ENCODE assay signal across 9 mouse cellular contexts in genomic region chr15:79825146-79825825, GRCm38 (mm10). TPM values are rescaled to one million over a fixed set of nuclear protein-coding genes. Genes with fewer than 3 reads are reported as not detected.
DNase-seq lines count a peak whose midpoint lies in the region; ATAC-seq lines count a peak whose summit lies in the region.
"Had no signal": no experiment of that assay in that cellular context is flagged by ENCODE, and none has a peak within 500 bp of the region (broad histone marks: within the 10 kb centered on the region; RNA-seq: fewer than 3 reads in every experiment).

No protein-coding gene starts in this region.

- H3K9me3 ChIP-seq in midbrain, embryonic 10.5 days (replicated peaks) = no peaks in the 10 kb centered on the region
- H3K9me3 ChIP-seq in midbrain, embryonic 16.5 days (replicated peaks; ENCODE audit: control insufficient read depth, low read length, poor library complexity, severe bottlenecking) = no peaks in the 10 kb centered on the region
- H3K9me3 ChIP-seq in forebrain, embryonic 10.5 days = no peaks in the 10 kb centered on the region
- no peaks in the 10 kb centered on the region for H3K9me3 ChIP-seq in neural tube, embryonic 15.5 days (replicated peaks)

- H3K27ac ChIP-seq in midbrain, embryonic 10.5 days (replicated peaks) = no peak overlapping the region
- no peak overlapping the region for H3K27ac ChIP-seq in midbrain, embryonic 16.5 days (ENCODE audit: low read length)
- H3K27ac ChIP-seq in forebrain, embryonic 10.5 days = no peak overlapping the region
- H3K27ac ChIP-seq in neural tube, embryonic 15.5 days (replicated peaks) = peak overlapping the region; percentile 45; the same call in 1 of the 2 replicates
- H3K27ac ChIP-seq: macrophage had no signal

- no peak overlapping the region for H3K4me2 ChIP-seq in midbrain, embryonic 16.5 days (ENCODE audit: low read length)
- no peak overlapping the region for H3K4me2 ChIP-seq in neural tube, embryonic 15.5 days

- peak; percentile 61 for DNase-seq in cerebellum, adult 11-12 months
- no peak for DNase-seq in cerebellum, postnatal 4 days (ENCODE audit: low spot score in 2 of 2)
- DNase-seq in midbrain, embryonic 10.5 days (ENCODE audit: low spot score) = peak; percentile 44
- DNase-seq in forebrain, embryonic 10.5 days (ENCODE audit: extremely low spot score, low spot score) = peak; percentile 47
- DNase-seq in urinary bladder, postnatal 10 days (ENCODE audit: low spot score) = no peak
- DNase-seq in kidney, adult 9 months = no peak

- no peak overlapping the region for H3K4me3 ChIP-seq in midbrain, embryonic 10.5 days
- H3K4me3 ChIP-seq in midbrain, embryonic 16.5 days (ENCODE audit: low read depth, low read length) = no peak overlapping the region
- no peak overlapping the region for H3K4me3 ChIP-seq in forebrain, embryonic 10.5 days
- H3K4me3 ChIP-seq in neural tube, embryonic 15.5 days (replicated peaks) = no peak overlapping the region

- no peak for ATAC-seq in midbrain, embryonic 16.5 days
- no peak for ATAC-seq in neural tube, embryonic 15.5 days (ENCODE audit: low FRiP score)

- no peaks in the 10 kb centered on the region for H3K27me3 ChIP-seq in midbrain, embryonic 10.5 days (ENCODE audit: low read depth, poor library complexity, severe bottlenecking)
- H3K27me3 ChIP-seq in midbrain, embryonic 16.5 days (ENCODE audit: control insufficient read depth, insufficient read depth, low read depth, low read length) = no peaks in the 10 kb centered on the region
- H3K27me3 ChIP-seq in forebrain, embryonic 10.5 days (ENCODE audit: poor library complexity, severe bottlenecking) = no peaks in the 10 kb centered on the region
- H3K27me3 ChIP-seq in neural tube, embryonic 15.5 days (replicated peaks) = no peaks in the 10 kb centered on the region

- WGBS in midbrain, embryonic 10.5 days = 61% methylated on average over 14 of the region's 14 CpGs
- 48% methylated on average over 14 of the region's 14 CpGs for WGBS in midbrain, embryonic 16.5 days
- 48% methylated on average over 14 of the region's 14 CpGs for whole genome bisulfite sequencing in forebrain, embryonic 10.5 days
- 55% methylated on average over 14 of the region's 14 CpGs for WGBS in neural tube, embryonic 15.5 days

- H3K36me3 ChIP-seq in midbrain, embryonic 10.5 days = peaks cover 73% of the 10 kb centered on the region
- peaks cover 10% of the 10 kb centered on the region for H3K36me3 ChIP-seq in midbrain, embryonic 16.5 days (ENCODE audit: control insufficient read depth, insufficient read depth, low read length)
- H3K36me3 ChIP-seq in forebrain, embryonic 10.5 days (replicated peaks) = peaks cover 75% of the 10 kb centered on the region
- peaks cover 26% of the 10 kb centered on the region for H3K36me3 ChIP-seq in neural tube, embryonic 15.5 days

- H3K9ac ChIP-seq in midbrain, embryonic 16.5 days (ENCODE audit: low read depth, low read length) = no peak overlapping the region
- H3K9ac ChIP-seq in neural tube, embryonic 15.5 days (replicated peaks) = no peak overlapping the region

- H3K4me1 ChIP-seq in midbrain, embryonic 10.5 days = peaks cover 66% of the 10 kb centered on the region
- H3K4me1 ChIP-seq in midbrain, embryonic 16.5 days (ENCODE audit: control insufficient read depth, insufficient read depth, low read length) = peaks cover 41% of the 10 kb centered on the region
- H3K4me1 ChIP-seq in forebrain, embryonic 10.5 days = peaks cover 54% of the 10 kb centered on the region
- H3K4me1 ChIP-seq in neural tube, embryonic 15.5 days = peaks cover 71% of the 10 kb centered on the region

RNA-seq across cellular contexts. Expression of gene Npcd, which starts 8.8 kb away (rescaled TPM):
- polyA plus RNA-seq in midbrain, embryonic 10.5 days (2016; fragmentation: Nextera tagmentation; extraction: Ambion mirVana) = 0.16 TPM in 1 of 2 replicates, not detected in the other
- polyA plus RNA-seq in midbrain, embryonic 16.5 days (2015; fragmentation: Nextera tagmentation; extraction: Ambion mirVana) = 0.74 and 1.3 TPM in 2 replicates
- not detected in 2 replicates for polyA plus RNA-seq in forebrain, embryonic 10.5 days (2016; fragmentation: Nextera tagmentation; extraction: Ambion mirVana)
- polyA plus RNA-seq in neural tube, embryonic 15.5 days (2015; fragmentation: Nextera tagmentation; extraction: Ambion mirVana) = 0.42 and 0.72 TPM in 2 replicates
- polyA plus RNA-seq: macrophage had no signal

RNA-seq across cellular contexts. Expression of gene Cbx6, which starts 9.2 kb away (rescaled TPM):
- polyA plus RNA-seq in midbrain, embryonic 10.5 days (2016; fragmentation: Nextera tagmentation; extraction: Ambion mirVana) = 24.0 and 30.4 TPM in 2 replicates
- polyA plus RNA-seq in midbrain, embryonic 16.5 days (2015; fragmentation: Nextera tagmentation; extraction: Ambion mirVana) = 73.2 and 73.7 TPM in 2 replicates
- 21.6 and 22.3 TPM in 2 replicates for polyA plus RNA-seq in forebrain, embryonic 10.5 days (2016; fragmentation: Nextera tagmentation; extraction: Ambion mirVana)
- 53.1 and 64.3 TPM in 2 replicates for polyA plus RNA-seq in neural tube, embryonic 15.5 days (2015; fragmentation: Nextera tagmentation; extraction: Ambion mirVana)

RNA-seq across cellular contexts. Expression of gene Nptxr, which starts 20.7 kb away (rescaled TPM):
- polyA plus RNA-seq in midbrain, embryonic 10.5 days (2016; fragmentation: Nextera tagmentation; extraction: Ambion mirVana) = 2.2 and 3.4 TPM in 2 replicates
- 55.0 and 62.1 TPM in 2 replicates for polyA plus RNA-seq in midbrain, embryonic 16.5 days (2015; fragmentation: Nextera tagmentation; extraction: Ambion mirVana)
- polyA plus RNA-seq in forebrain, embryonic 10.5 days (2016; fragmentation: Nextera tagmentation; extraction: Ambion mirVana) = 1.6 and 1.7 TPM in 2 replicates
- polyA plus RNA-seq in neural tube, embryonic 15.5 days (2015; fragmentation: Nextera tagmentation; extraction: Ambion mirVana) = 39.9 and 49.0 TPM in 2 replicates

RNA-seq across cellular contexts. Expression of gene Dnal4, which starts 47.6 kb away (rescaled TPM):
- 63.9 and 81.5 TPM in 2 replicates for polyA plus RNA-seq in midbrain, embryonic 10.5 days (2016; fragmentation: Nextera tagmentation; extraction: Ambion mirVana)
- polyA plus RNA-seq in midbrain, embryonic 16.5 days (2015; fragmentation: Nextera tagmentation; extraction: Ambion mirVana) = 69.0 and 76.5 TPM in 2 replicates
- 63.3 and 70.8 TPM in 2 replicates for polyA plus RNA-seq in forebrain, embryonic 10.5 days (2016; fragmentation: Nextera tagmentation; extraction: Ambion mirVana)
- 58.4 and 63.7 TPM in 2 replicates for polyA plus RNA-seq in neural tube, embryonic 15.5 days (2015; fragmentation: Nextera tagmentation; extraction: Ambion mirVana)

Comparison
In these comparisons a context has a peak if more than half of its experiments do, and no peak if none do; other contexts are left out.
1. DNase-seq: peak in cerebellum, adult 11-12 months (single experiment), midbrain, embryonic 10.5 days (single experiment) and forebrain, embryonic 10.5 days (single experiment); none in cerebellum, postnatal 4 days (0 of 2), urinary bladder, postnatal 10 days (single experiment) and kidney, adult 9 months (single experiment).